Mouse (Mus musculus) ovary, adult 18-20 months (tissue): ENCODE results near the gene Uvrag.
A peak's percentile ranks its signal among the peaks of the same experiment; 100 is the strongest.

ENCODE experiments used
- DNase-seq: peaks from one replicate; pipeline ENCODE4 v3.0.0; 2022; ENCODE audit warnings: low spot score, mixed read lengths

Uvrag gene

GRCm38 (mm10) chr7:99140984-99141918 lies at the start of gene Uvrag:
Gene Uvrag, minus strand, starts transcription at chr7:99141141.
- peak; percentile 98 for DNase-seq

GRCm38 (mm10) chr7:99189885-99190284 lies 48.9 kb upstream of the Uvrag start:
- no peak for DNase-seq

GRCm38 (mm10) chr7:99188630-99189029 lies 47.7 kb upstream of the Uvrag start:
- DNase-seq, result no peak

- DNase-seq, result no peak
Observed at GRCm38 (mm10) chr7:99187451-99187850, 46.5 kb upstream of the Uvrag start.

GRCm38 (mm10) chr7:99185405-99185804 lies 44.5 kb upstream of the Uvrag start:
- DNase-seq, result no peak

- no peak for DNase-seq
Observed at GRCm38 (mm10) chr7:99183751-99184150, 42.8 kb upstream of the Uvrag start.

- DNase-seq, result peak; percentile 76
Observed at GRCm38 (mm10) chr7:99182432-99183172, 41.7 kb upstream of the Uvrag start, which contains the start of gene Dgat2. Gene Dgat2, minus strand, starts transcription at chr7:99182719.

GRCm38 (mm10) chr7:99181619-99182431 lies 40.9 kb upstream of the Uvrag start:
- no peak for DNase-seq

- DNase-seq, result no peak
Observed at GRCm38 (mm10) chr7:99180162-99180561, 39.2 kb upstream of the Uvrag start.

GRCm38 (mm10) chr7:99179271-99179670 lies 38.3 kb upstream of the Uvrag start:
- DNase-seq, result no peak

- no peak for DNase-seq
Observed at GRCm38 (mm10) chr7:99177386-99177785, 36.4 kb upstream of the Uvrag start.

GRCm38 (mm10) chr7:99175666-99176065 lies 34.7 kb upstream of the Uvrag start:
- no peak for DNase-seq

GRCm38 (mm10) chr7:99175118-99175517 lies 34.2 kb upstream of the Uvrag start:
- no peak for DNase-seq

GRCm38 (mm10) chr7:99174006-99174405 lies 33.1 kb upstream of the Uvrag start:
- no peak for DNase-seq

- DNase-seq, result no peak
Observed at GRCm38 (mm10) chr7:99172898-99173297, 32.0 kb upstream of the Uvrag start.

GRCm38 (mm10) chr7:99171730-99172463 lies 31.0 kb upstream of the Uvrag start:
- DNase-seq, result no peak

- no peak for DNase-seq
Observed at GRCm38 (mm10) chr7:99170519-99170918, 29.6 kb upstream of the Uvrag start.

GRCm38 (mm10) chr7:99169717-99170403 lies 28.9 kb upstream of the Uvrag start:
- no peak for DNase-seq

GRCm38 (mm10) chr7:99168756-99169155 lies 27.8 kb upstream of the Uvrag start:
- DNase-seq, result no peak

GRCm38 (mm10) chr7:99167939-99168338 lies 27.0 kb upstream of the Uvrag start:
- DNase-seq, result no peak

- DNase-seq, result no peak
Observed at GRCm38 (mm10) chr7:99166159-99166558, 25.2 kb upstream of the Uvrag start.
